Mouse (Mus musculus): ENCODE measurements around the gene Cd101. TPM values are rescaled to one million over a fixed set of nuclear protein-coding genes. Genes with fewer than 3 reads are reported as not detected.

The Cd101 gene
- polyA plus RNA-seq, 1 experiment from 2014 or later, result not detected

DNA sequence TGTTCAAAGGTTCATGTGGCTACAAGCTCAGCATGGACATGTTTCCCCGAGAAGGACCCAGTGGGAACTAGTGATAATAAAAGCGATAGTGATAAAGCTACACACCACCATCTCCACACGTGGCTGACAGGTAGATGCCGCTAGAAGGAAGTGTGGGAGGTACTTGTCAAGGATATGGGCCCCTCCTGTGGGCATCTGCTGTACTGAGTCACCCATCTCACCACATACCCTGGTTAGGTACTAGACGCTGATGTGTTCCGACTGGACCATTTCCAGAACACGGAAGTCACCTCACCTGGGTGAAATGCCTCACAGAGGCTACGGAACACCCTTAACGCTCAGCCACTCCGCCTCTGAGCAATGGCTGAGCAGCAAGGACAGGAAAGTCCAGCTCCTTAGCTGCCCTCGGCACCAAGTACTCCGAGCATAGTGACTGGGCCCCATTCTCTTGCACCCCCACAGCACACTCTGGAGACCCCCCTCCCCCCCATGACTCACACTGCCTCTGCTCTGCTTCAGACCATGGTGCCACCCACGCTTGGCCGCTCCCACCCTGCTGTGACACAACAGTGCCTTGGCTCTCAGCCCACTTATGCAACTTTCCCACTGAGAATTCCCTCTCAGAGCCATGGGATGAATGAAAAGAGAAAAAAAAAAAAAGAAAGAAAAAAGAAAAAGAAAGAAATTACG, 18.4 kb upstream of the Cd101 start:
- DNase-seq (ENCODE audit: low spot score), result no peak
- Histone ChIP-seq H3K9ac (ENCODE audit: low read depth, low read length) (no peak overlapping the region), H3K9me3 (replicated peaks; ENCODE audit: low read length) (no peaks in the 10 kb centered on the region), H3K27ac (no peak overlapping the region), H3K36me3 (ENCODE audit: insufficient read depth, low read length) (no peaks in the 10 kb centered on the region), H3K4me1 (replicated peaks; ENCODE audit: insufficient read depth, low read length) (no peaks in the 10 kb centered on the region), H3K4me2 (ENCODE audit: low read length) (no peak overlapping the region), H3K27me3 (ENCODE audit: insufficient read depth, low read length) (no peaks in the 10 kb centered on the region), H3K4me3 (replicated peaks; ENCODE audit: low read depth, low read length) (no peak overlapping the region)
- 77% methylated on average over 15 of the region's 15 CpGs for WGBS
- TF ChIP-seq CTCF (IDR thresholded peaks at IDR 0.05; ENCODE audit: low read depth), result no peak
- ATAC-seq (replicated peaks; ENCODE audit: low FRiP score, low read depth), result no peak

DNA sequence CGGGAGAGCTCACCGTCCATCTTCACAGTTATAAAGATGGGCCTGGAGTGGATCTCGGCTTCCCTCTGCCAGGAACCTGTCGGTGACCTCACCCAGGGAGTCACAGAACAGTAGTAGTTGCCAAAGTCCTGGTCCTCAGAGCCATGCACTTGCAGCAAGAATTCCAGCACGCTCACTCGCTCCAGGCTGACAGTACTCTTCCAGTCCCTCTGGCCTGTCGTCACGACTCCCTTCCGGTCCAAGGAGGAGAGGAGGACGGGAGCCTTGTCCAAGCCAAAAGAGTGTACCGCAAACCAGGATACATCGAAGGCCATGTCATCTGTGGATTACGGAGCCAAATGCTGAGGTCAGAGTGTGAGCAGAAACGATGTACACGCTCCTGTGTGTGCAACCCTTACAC, 16.1 kb upstream of the Cd101 start:
- no peak overlapping the region for H3K9ac ChIP-seq (ENCODE audit: low read depth, low read length)
- H3K4me1 ChIP-seq (replicated peaks; ENCODE audit: insufficient read depth, low read length), result no peaks in the 10 kb centered on the region
- H3K36me3 ChIP-seq (ENCODE audit: insufficient read depth, low read length), result no peaks in the 10 kb centered on the region
- no peak overlapping the region for H3K4me3 ChIP-seq (replicated peaks; ENCODE audit: low read depth, low read length)
- WGBS, result 94% methylated on average over 15 of the region's 15 CpGs
- no peaks in the 10 kb centered on the region for H3K9me3 ChIP-seq (replicated peaks; ENCODE audit: low read length)
- ATAC-seq (replicated peaks; ENCODE audit: low FRiP score, low read depth) (no peak), DNase-seq (ENCODE audit: low spot score) (no peak)
- no peak for TF ChIP-seq CTCF (IDR thresholded peaks at IDR 0.05; ENCODE audit: low read depth)
- H3K4me2 ChIP-seq (ENCODE audit: low read length), result no peak overlapping the region
- no peak overlapping the region for H3K27ac ChIP-seq
- H3K27me3 ChIP-seq (ENCODE audit: insufficient read depth, low read length), result no peaks in the 10 kb centered on the region

DNA sequence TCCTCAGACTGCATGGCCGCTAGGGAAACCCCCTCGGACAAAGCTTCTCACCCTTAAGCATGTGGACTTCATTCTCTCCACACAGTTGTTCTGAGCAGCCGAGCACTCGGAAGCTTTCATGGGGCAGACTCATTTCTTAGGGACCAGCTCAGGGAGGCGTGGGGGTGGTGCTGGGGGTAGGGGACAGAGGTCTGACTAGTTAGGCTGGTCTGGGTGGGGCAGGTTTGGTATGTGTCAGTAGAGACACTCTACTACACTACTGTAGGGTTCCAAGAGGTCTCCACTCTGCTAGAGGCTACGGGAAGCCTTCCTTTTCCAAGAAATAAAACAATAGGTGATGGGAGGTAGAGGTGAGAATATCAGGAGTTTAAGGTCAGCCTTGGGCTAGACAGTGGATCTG, 15.3 kb upstream of the Cd101 start:
- Histone ChIP-seq H3K4me1 (replicated peaks; ENCODE audit: insufficient read depth, low read length) (no peaks in the 10 kb centered on the region), H3K9me3 (replicated peaks; ENCODE audit: low read length) (no peaks in the 10 kb centered on the region), H3K4me2 (ENCODE audit: low read length) (no peak overlapping the region), H3K27me3 (ENCODE audit: insufficient read depth, low read length) (no peaks in the 10 kb centered on the region), H3K36me3 (ENCODE audit: insufficient read depth, low read length) (no peaks in the 10 kb centered on the region), H3K4me3 (replicated peaks; ENCODE audit: low read depth, low read length) (no peak overlapping the region), H3K9ac (ENCODE audit: low read depth, low read length) (no peak overlapping the region), H3K27ac (no peak overlapping the region)
- no peak for DNase-seq (ENCODE audit: low spot score)
- no peak for ATAC-seq (replicated peaks; ENCODE audit: low FRiP score, low read depth)
- WGBS, result 72% methylated on average over 6 of the region's 6 CpGs
- TF ChIP-seq CTCF (IDR thresholded peaks at IDR 0.05; ENCODE audit: low read depth), result no peak

DNA sequence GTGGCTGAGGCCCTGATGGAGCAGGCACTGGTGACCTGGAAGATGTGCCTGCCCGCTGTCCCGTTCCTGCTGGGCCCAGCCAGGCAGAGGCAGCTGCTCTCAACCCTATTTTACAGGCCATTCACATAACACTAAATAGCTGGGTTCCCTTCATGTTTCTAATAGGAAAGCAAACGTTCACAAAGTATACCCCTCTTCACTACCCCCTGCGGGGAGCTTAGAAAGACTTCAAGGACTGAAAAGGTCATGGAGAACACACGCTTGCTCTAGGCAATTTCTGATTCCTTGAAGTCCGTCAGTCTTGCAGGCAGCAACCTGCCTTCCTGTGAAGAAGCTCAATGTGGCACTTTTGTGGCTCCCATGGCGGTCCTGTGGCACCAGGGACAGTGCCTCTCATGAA, 12.6 kb upstream of the Cd101 start:
- 88% methylated on average over 7 of the region's 7 CpGs for WGBS

GRCm38 (mm10) chr3:101037984-101038545, 8.7 kb upstream of the Cd101 start:
- Histone ChIP-seq H3K9me3 (replicated peaks; ENCODE audit: low read length) (no peaks in the 10 kb centered on the region), H3K4me2 (ENCODE audit: low read length) (no peak overlapping the region), H3K4me1 (replicated peaks; ENCODE audit: insufficient read depth, low read length) (no peaks in the 10 kb centered on the region), H3K27ac (no peak overlapping the region), H3K4me3 (replicated peaks; ENCODE audit: low read depth, low read length) (no peak overlapping the region), H3K27me3 (ENCODE audit: insufficient read depth, low read length) (no peaks in the 10 kb centered on the region), H3K36me3 (ENCODE audit: insufficient read depth, low read length) (no peaks in the 10 kb centered on the region), H3K9ac (ENCODE audit: low read depth, low read length) (no peak overlapping the region)
- DNase-seq (ENCODE audit: low spot score) (peak; percentile 62), ATAC-seq (replicated peaks; ENCODE audit: low FRiP score, low read depth) (0 out of 2 replicates have a peak, but pooled peaks have one; percentile 13)
- 38% methylated on average over 5 of the region's 5 CpGs for WGBS
- no peak for TF ChIP-seq CTCF (IDR thresholded peaks at IDR 0.05; ENCODE audit: low read depth)

More for the DNA sequence above, 12.6 kb upstream of the Cd101 start:
- H3K4me2 ChIP-seq (ENCODE audit: low read length), result no peak overlapping the region
- no peak overlapping the region for H3K4me3 ChIP-seq (replicated peaks; ENCODE audit: low read depth, low read length)
- no peaks in the 10 kb centered on the region for H3K9me3 ChIP-seq (replicated peaks; ENCODE audit: low read length)
- no peaks in the 10 kb centered on the region for H3K36me3 ChIP-seq (ENCODE audit: insufficient read depth, low read length)
- no peak for TF ChIP-seq CTCF (IDR thresholded peaks at IDR 0.05; ENCODE audit: low read depth)
- DNase-seq (ENCODE audit: low spot score) (no peak), ATAC-seq (replicated peaks; ENCODE audit: low FRiP score, low read depth) (no peak)
- no peaks in the 10 kb centered on the region for H3K27me3 ChIP-seq (ENCODE audit: insufficient read depth, low read length)
- H3K9ac ChIP-seq (ENCODE audit: low read depth, low read length), result no peak overlapping the region
- no peak overlapping the region for H3K27ac ChIP-seq
- H3K4me1 ChIP-seq (replicated peaks; ENCODE audit: insufficient read depth, low read length), result no peaks in the 10 kb centered on the region

- Histone ChIP-seq H3K4me1 (replicated peaks; ENCODE audit: insufficient read depth, low read length) (0 out of 2 replicates have a peak, but pooled peaks cover 4% of the 10 kb centered on the region), H3K27ac (no peak overlapping the region), H3K4me3 (replicated peaks; ENCODE audit: low read depth, low read length) (no peak overlapping the region), H3K9me3 (replicated peaks; ENCODE audit: low read length) (no peaks in the 10 kb centered on the region), H3K9ac (ENCODE audit: low read depth, low read length) (no peak overlapping the region), H3K36me3 (ENCODE audit: insufficient read depth, low read length) (no peaks in the 10 kb centered on the region), H3K4me2 (ENCODE audit: low read length) (no peak overlapping the region), H3K27me3 (ENCODE audit: insufficient read depth, low read length) (no peaks in the 10 kb centered on the region)
- no peak for TF ChIP-seq CTCF (IDR thresholded peaks at IDR 0.05; ENCODE audit: low read depth)
- ATAC-seq (replicated peaks; ENCODE audit: low FRiP score, low read depth) (no peak), DNase-seq (ENCODE audit: low spot score) (no peak)
- 87% methylated on average over 2 of the region's 2 CpGs for WGBS
Observed at GRCm38 (mm10) chr3:101036001-101036400, 6.6 kb upstream of the Cd101 start.

All from kidney, postnatal 0 days (tissue).